Mouse (Mus musculus): ENCODE data around the gene Ak7. TPM values are rescaled to one million over a fixed set of nuclear protein-coding genes. Genes with fewer than 3 reads are reported as not detected.

Ak7 gene
- total and polyA plus RNA-seq, 3 experiments, result 0.13 to 0.51 (median 0.24) TPM

DNA sequence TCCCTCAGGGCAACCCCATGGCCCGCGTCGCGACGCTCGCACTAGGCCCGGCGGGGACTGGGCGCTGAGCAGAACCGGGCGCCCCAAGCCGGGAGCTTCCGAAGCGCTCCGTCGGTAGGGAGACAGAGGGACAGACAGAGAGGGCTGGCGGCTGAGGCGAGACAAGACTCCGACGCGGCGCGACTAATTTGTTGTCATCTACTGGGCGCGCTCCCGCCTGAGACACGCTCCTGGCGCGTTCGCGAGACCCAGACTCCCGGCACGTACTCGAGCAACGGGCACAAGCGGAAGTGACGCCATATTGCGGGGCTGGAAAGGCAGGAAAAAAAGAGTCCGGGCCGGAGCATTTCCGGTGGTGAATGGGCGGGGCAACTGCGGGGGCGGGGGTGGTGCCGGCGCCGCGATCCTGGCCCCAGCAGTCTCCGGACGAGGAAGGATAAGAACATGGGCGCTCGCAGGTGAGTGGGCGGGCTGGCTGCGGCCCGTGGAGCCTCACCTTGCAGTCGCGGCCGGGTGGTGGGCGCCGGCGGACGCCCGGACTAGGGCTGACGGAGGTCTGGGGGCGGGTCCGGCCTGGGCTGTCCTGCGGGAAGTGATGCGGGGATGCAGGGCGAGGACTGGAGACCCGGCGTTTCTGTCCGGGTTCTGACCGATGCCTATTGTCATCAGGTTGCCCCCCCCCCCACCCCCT, 20.6 kb upstream of the Ak7 start, which contains the start of gene Atg2b (continued):
- no peak for TF ChIP-seq ZC3H11A (IDR thresholded peaks at IDR 0.05; ENCODE audit: low read depth, low read length)
- TF ChIP-seq MYC (IDR thresholded peaks at IDR 0.05; ENCODE audit: low read depth, low read length), result no peak
- peak; percentile 98 for TF ChIP-seq MAZ (IDR thresholded peaks at IDR 0.05; ENCODE audit: low read depth, low read length)
- no peak for TF ChIP-seq USF1 (IDR thresholded peaks at IDR 0.05; ENCODE audit: low read depth, low read length)
- no peak for TF ChIP-seq POLR2AphosphoS2 (IDR thresholded peaks at IDR 0.05; ENCODE audit: low read depth, low read length)
- no peak for TF ChIP-seq RCOR1 (conservative IDR thresholded peaks at IDR 0.05; ENCODE audit: low read depth, low read length)
- no peak for TF ChIP-seq IRF4 (IDR thresholded peaks at IDR 0.05; ENCODE audit: low read depth, low read length)

DNA sequence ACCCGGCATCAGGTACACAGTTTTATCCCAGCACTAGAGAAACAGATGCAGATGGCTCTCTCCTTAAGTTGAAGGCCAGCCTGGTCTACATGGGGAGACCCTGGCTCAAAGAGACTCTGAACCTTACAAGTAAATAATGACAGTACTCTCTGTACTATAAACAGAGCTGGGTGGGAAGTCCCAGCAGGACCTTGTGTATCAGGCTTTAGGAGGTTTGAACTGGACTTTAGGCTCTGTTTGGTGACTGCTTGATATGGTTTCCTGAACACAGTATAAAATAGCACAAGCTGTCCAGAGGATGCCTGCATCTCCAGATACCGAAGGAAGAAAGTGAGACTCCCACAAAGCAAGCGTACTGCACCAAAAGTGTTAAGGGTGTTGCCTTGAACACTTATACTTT, 19.0 kb upstream of the Ak7 start:
- Histone ChIP-seq H3K36me3 (replicated peaks in 1 of 2; ENCODE audit: control insufficient read depth in 1 of 2, insufficient read depth in 1 of 2, low read length in 1 of 2) (peaks cover 9 to 38% of the 10 kb centered on the region in 2 experiments), H3K4me3 (replicated peaks in 1 of 3; ENCODE audit: low read depth in 2 of 3, low read length in 2 of 3, poor library complexity in 1 of 3) (no peak overlapping the region), H3K27ac (ENCODE audit: insufficient read depth, low read depth) (no peak overlapping the region), H3K79me2 (replicated peaks; ENCODE audit: control insufficient read depth, extremely low read depth, insufficient read depth, poor library complexity, severe bottlenecking) (peaks cover 29% of the 10 kb centered on the region), H3K27me3 (replicated peaks) (no peaks in the 10 kb centered on the region), H3K9me3 (replicated peaks; ENCODE audit: low read length) (no peaks in the 10 kb centered on the region), H3K4me1 (ENCODE audit: control insufficient read depth in 1 of 2, insufficient read depth in 2 of 2) (peaks cover 5 to 29% of the 10 kb centered on the region in 2 experiments; a peak in 3 of 4 replicates), H3K4me2 (ENCODE audit: insufficient read depth, low read depth, poor library complexity, severe bottlenecking) (no peak overlapping the region), H3K9ac (ENCODE audit: insufficient read depth, low read depth) (no peak overlapping the region)
- no peak for TF ChIP-seq NRF1 (IDR thresholded peaks at IDR 0.05; ENCODE audit: low read depth, low read length)
- no peak for TF ChIP-seq JUND (conservative IDR thresholded peaks at IDR 0.05; ENCODE audit: low read depth, low read length)
- no peak for TF ChIP-seq CTCF (conservative IDR thresholded peaks at IDR 0.05 in 1 of 2, IDR thresholded peaks at IDR 0.05 in 1 of 2; ENCODE audit: low read depth in 2 of 2, low read length in 2 of 2)
- TF ChIP-seq ZKSCAN1 (IDR thresholded peaks at IDR 0.05; ENCODE audit: borderline replicate concordance, low read depth, low read length), result no peak
- TF ChIP-seq TBP (conservative IDR thresholded peaks at IDR 0.05; ENCODE audit: low read depth, low read length), result no peak
- TF ChIP-seq CHD1 (IDR thresholded peaks at IDR 0.05; ENCODE audit: low read depth, low read length), result no peak
- TF ChIP-seq ZMIZ1 (IDR thresholded peaks at IDR 0.05; ENCODE audit: low read depth, low read length), result no peak
- TF ChIP-seq IRF4 (IDR thresholded peaks at IDR 0.05; ENCODE audit: low read depth, low read length), result no peak
- no peak for TF ChIP-seq ELF1 (IDR thresholded peaks at IDR 0.05; ENCODE audit: low read depth, low read length)
- TF ChIP-seq NELFE (IDR thresholded peaks at IDR 0.05; ENCODE audit: low read depth, low read length), result no peak
- no peak for TF ChIP-seq ZNF384 (IDR thresholded peaks at IDR 0.05; ENCODE audit: low read depth, low read length)
- TF ChIP-seq USF2 (conservative IDR thresholded peaks at IDR 0.05; ENCODE audit: low read depth, low read length), result no peak
- no peak for TF ChIP-seq MAX (IDR thresholded peaks at IDR 0.05; ENCODE audit: low read length)
- no peak for TF ChIP-seq SIN3A (IDR thresholded peaks at IDR 0.05; ENCODE audit: low read length)
- TF ChIP-seq TCF12 (IDR thresholded peaks at IDR 0.05; ENCODE audit: low read depth, low read length), result no peak
- no peak for TF ChIP-seq MXI1 (IDR thresholded peaks at IDR 0.05; ENCODE audit: low read depth, low read length)
- TF ChIP-seq MAZ (IDR thresholded peaks at IDR 0.05; ENCODE audit: low read depth, low read length), result no peak
- TF ChIP-seq ETS1 (conservative IDR thresholded peaks at IDR 0.05; ENCODE audit: low read depth, low read length), result no peak
- no peak for TF ChIP-seq MEF2A (IDR thresholded peaks at IDR 0.05; ENCODE audit: borderline replicate concordance, low read depth, low read length)
- no peak for TF ChIP-seq E2F4 (IDR thresholded peaks at IDR 0.05; ENCODE audit: insufficient replicate concordance, low read depth, low read length)
- in situ Hi-C loops (cut with MboI; ENCODE audit: low pct_ligation_motif_present, low pct_unique_long_range_greater_than_20kb, low sequenced_read_pairs) (no loop called here), dilution Hi-C loops (cut with MboI; ENCODE audit: extremely low pct_ligation_motif_present, extremely low pct_unique_long_range_greater_than_20kb, low sequenced_read_pairs) (no loop called here)
- no peak for DNase-seq (ENCODE audit: extremely low read depth)
